Mouse (Mus musculus): ENCODE results near the gene Aldoc. TPM values are rescaled to one million over a fixed set of nuclear protein-coding genes. Genes with fewer than 3 reads are reported as not detected.

Aldoc gene
- polyA plus RNA-seq, 1 experiment = 43.5 TPM

GRCm38 (mm10) chr11:78294585-78294984, 28.2 kb upstream of the Aldoc start:
- H3K27me3 ChIP-seq (replicated peaks; ENCODE audit: control insufficient read depth, insufficient read depth, low read length) = no peaks in the 10 kb centered on the region
- DNase-seq = no peak
- no peak overlapping the region for H3K4me3 ChIP-seq (ENCODE audit: insufficient read depth, low read depth, low read length)
- H3K4me1 ChIP-seq (ENCODE audit: control insufficient read depth, insufficient read depth, low read length) = no peaks in the 10 kb centered on the region
- no peaks in the 10 kb centered on the region; the same call in 1 of the 2 replicates for H3K36me3 ChIP-seq (ENCODE audit: control insufficient read depth, insufficient read depth, low read length)
- 81% methylated on average over 6 of the region's 6 CpGs for WGBS
- no peak overlapping the region for H3K27ac ChIP-seq (ENCODE audit: insufficient read depth, low read depth, low read length)
- TF ChIP-seq CTCF (conservative IDR thresholded peaks at IDR 0.05; ENCODE audit: insufficient read depth, insufficient read length, low read depth, low read length) = no peak
- TF ChIP-seq POLR2A (IDR thresholded peaks at IDR 0.05; ENCODE audit: low read depth, low read length) = no peak

- no peak for TF ChIP-seq CTCF (conservative IDR thresholded peaks at IDR 0.05; ENCODE audit: insufficient read depth, insufficient read length, low read depth, low read length)
- no peak for TF ChIP-seq POLR2A (IDR thresholded peaks at IDR 0.05; ENCODE audit: low read depth, low read length)
- H3K36me3 ChIP-seq (ENCODE audit: control insufficient read depth, insufficient read depth, low read length) = no peaks in the 10 kb centered on the region
- no peak for DNase-seq
- WGBS = 66% methylated on average over 7 of the region's 7 CpGs
- H3K4me1 ChIP-seq (ENCODE audit: control insufficient read depth, insufficient read depth, low read length) = no peaks in the 10 kb centered on the region
- peak overlapping the region; percentile 34 for H3K4me3 ChIP-seq (ENCODE audit: insufficient read depth, low read depth, low read length)
- H3K27ac ChIP-seq (ENCODE audit: insufficient read depth, low read depth, low read length) = no peak overlapping the region
- H3K27me3 ChIP-seq (replicated peaks; ENCODE audit: control insufficient read depth, insufficient read depth, low read length) = no peaks in the 10 kb centered on the region
Measured at GRCm38 (mm10) chr11:78300917-78301316, 21.9 kb upstream of the Aldoc start.

- H3K4me1 ChIP-seq (ENCODE audit: control insufficient read depth, insufficient read depth, low read length) = no peaks in the 10 kb centered on the region
- peak; percentile 94 for DNase-seq
- WGBS = 1% methylated on average over 49 of the region's 49 CpGs
- peak within 1 kb of the TSS; percentile 54 for H3K4me3 ChIP-seq (ENCODE audit: insufficient read depth, low read depth, low read length)
- no peaks in the 10 kb centered on the region for H3K36me3 ChIP-seq (ENCODE audit: control insufficient read depth, insufficient read depth, low read length)
- no peak within 1 kb of the TSS for H3K27ac ChIP-seq (ENCODE audit: insufficient read depth, low read depth, low read length)
- H3K27me3 ChIP-seq (replicated peaks; ENCODE audit: control insufficient read depth, insufficient read depth, low read length) = no peaks in the 10 kb centered on the region
- TF ChIP-seq CTCF (conservative IDR thresholded peaks at IDR 0.05; ENCODE audit: insufficient read depth, insufficient read length, low read depth, low read length) = no peak
- no peak for TF ChIP-seq POLR2A (IDR thresholded peaks at IDR 0.05; ENCODE audit: low read depth, low read length)
Measured at GRCm38 (mm10) chr11:78301357-78302084, 21.2 kb upstream of the Aldoc start, which contains the start of gene Spag5. TSS of gene Spag5 (plus strand) at chr11:78301529.

GRCm38 (mm10) chr11:78305272-78305671, 17.5 kb upstream of the Aldoc start:
- DNase-seq = no peak
- no peaks in the 10 kb centered on the region for H3K4me1 ChIP-seq (ENCODE audit: control insufficient read depth, insufficient read depth, low read length)
- WGBS = 88% methylated on average over 4 of the region's 4 CpGs
- H3K36me3 ChIP-seq (ENCODE audit: control insufficient read depth, insufficient read depth, low read length) = no peaks in the 10 kb centered on the region
- H3K27ac ChIP-seq (ENCODE audit: insufficient read depth, low read depth, low read length) = no peak overlapping the region
- no peak overlapping the region for H3K4me3 ChIP-seq (ENCODE audit: insufficient read depth, low read depth, low read length)
- no peak for TF ChIP-seq CTCF (conservative IDR thresholded peaks at IDR 0.05; ENCODE audit: insufficient read depth, insufficient read length, low read depth, low read length)
- no peak for TF ChIP-seq POLR2A (IDR thresholded peaks at IDR 0.05; ENCODE audit: low read depth, low read length)
- H3K27me3 ChIP-seq (replicated peaks; ENCODE audit: control insufficient read depth, insufficient read depth, low read length) = no peaks in the 10 kb centered on the region

- H3K27ac ChIP-seq (ENCODE audit: insufficient read depth, low read depth, low read length) = no peak overlapping the region
- 72% methylated on average over 8 of the region's 8 CpGs for WGBS
- DNase-seq = peak; percentile 16
- no peak overlapping the region for H3K4me3 ChIP-seq (ENCODE audit: insufficient read depth, low read depth, low read length)
- H3K27me3 ChIP-seq (replicated peaks; ENCODE audit: control insufficient read depth, insufficient read depth, low read length) = no peaks in the 10 kb centered on the region
- H3K4me1 ChIP-seq (ENCODE audit: control insufficient read depth, insufficient read depth, low read length) = peaks cover 7% of the 10 kb centered on the region
- TF ChIP-seq CTCF (conservative IDR thresholded peaks at IDR 0.05; ENCODE audit: insufficient read depth, insufficient read length, low read depth, low read length) (no peak), POLR2A (IDR thresholded peaks at IDR 0.05; ENCODE audit: low read depth, low read length) (no peak)
- H3K36me3 ChIP-seq (ENCODE audit: control insufficient read depth, insufficient read depth, low read length) = no peaks in the 10 kb centered on the region
Measured at GRCm38 (mm10) chr11:78310861-78311511, 11.8 kb upstream of the Aldoc start.

GRCm38 (mm10) chr11:78313662-78314061, 9.1 kb upstream of the Aldoc start:
- peak; percentile 60 for DNase-seq
- 76% methylated on average over 2 of the region's 2 CpGs for WGBS
- no peaks in the 10 kb centered on the region for H3K27me3 ChIP-seq (replicated peaks; ENCODE audit: control insufficient read depth, insufficient read depth, low read length)
- H3K4me3 ChIP-seq (ENCODE audit: insufficient read depth, low read depth, low read length) = no peak overlapping the region
- H3K4me1 ChIP-seq (ENCODE audit: control insufficient read depth, insufficient read depth, low read length) = peaks cover 7% of the 10 kb centered on the region
- TF ChIP-seq CTCF (conservative IDR thresholded peaks at IDR 0.05; ENCODE audit: insufficient read depth, insufficient read length, low read depth, low read length) = no peak
- TF ChIP-seq POLR2A (IDR thresholded peaks at IDR 0.05; ENCODE audit: low read depth, low read length) = no peak
- peak overlapping the region; percentile 93; the same call in 1 of the 2 replicates for H3K27ac ChIP-seq (ENCODE audit: insufficient read depth, low read depth, low read length)
- H3K36me3 ChIP-seq (ENCODE audit: control insufficient read depth, insufficient read depth, low read length) = no peaks in the 10 kb centered on the region

GRCm38 (mm10) chr11:78318411-78318810, 4.4 kb upstream of the Aldoc start:
- peaks cover 12% of the 10 kb centered on the region for H3K4me1 ChIP-seq (ENCODE audit: control insufficient read depth, insufficient read depth, low read length)
- no peaks in the 10 kb centered on the region for H3K36me3 ChIP-seq (ENCODE audit: control insufficient read depth, insufficient read depth, low read length)
- WGBS = 84% methylated on average over 2 of the region's 2 CpGs
- no peak overlapping the region for H3K4me3 ChIP-seq (ENCODE audit: insufficient read depth, low read depth, low read length)
- no peak for TF ChIP-seq CTCF (conservative IDR thresholded peaks at IDR 0.05; ENCODE audit: insufficient read depth, insufficient read length, low read depth, low read length)
- TF ChIP-seq POLR2A (IDR thresholded peaks at IDR 0.05; ENCODE audit: low read depth, low read length) = no peak
- DNase-seq = no peak
- H3K27me3 ChIP-seq (replicated peaks; ENCODE audit: control insufficient read depth, insufficient read depth, low read length) = no peaks in the 10 kb centered on the region
- H3K27ac ChIP-seq (ENCODE audit: insufficient read depth, low read depth, low read length) = no peak overlapping the region
